15 mouse cellular contexts compared by ENCODE assay signal in the genomic region with DNA sequence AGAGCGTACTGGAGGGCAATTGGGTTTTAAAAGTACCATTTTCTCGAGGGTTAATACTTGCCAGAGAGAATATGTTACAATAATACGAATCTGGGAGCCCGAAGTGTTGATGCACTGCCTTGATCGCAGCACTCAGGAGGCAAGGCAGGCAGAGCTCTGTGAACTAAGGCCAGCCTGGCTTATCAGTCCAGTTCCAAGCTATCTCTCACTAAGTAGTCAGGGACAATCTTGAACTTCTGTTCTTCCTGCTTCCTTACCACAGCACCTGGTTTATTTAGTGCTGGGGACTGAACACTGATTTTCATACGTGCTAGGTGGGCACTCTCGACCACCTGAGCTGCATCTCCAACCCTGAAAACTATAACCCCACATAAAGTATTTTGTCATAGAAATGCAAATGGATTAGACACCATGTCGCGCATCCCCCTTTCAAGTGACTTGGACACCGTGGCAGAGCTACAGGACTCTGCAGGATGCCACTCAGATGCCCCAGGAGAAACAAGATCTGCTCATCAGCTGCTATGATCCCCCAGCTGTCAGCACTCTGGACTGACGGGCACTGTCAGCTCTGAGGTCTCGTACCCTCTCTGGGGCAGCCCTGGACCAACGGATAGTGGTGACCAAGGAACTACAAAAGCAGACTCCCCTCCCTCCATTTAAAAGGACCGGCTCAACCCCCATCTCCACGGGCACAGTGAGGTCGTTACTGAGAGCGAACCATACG.
"Had no signal": no experiment of that assay in that cellular context is flagged by ENCODE, and none has a peak within 500 bp of the region (broad histone marks: within the 10 kb centered on the region; RNA-seq: fewer than 3 reads in every experiment).

No protein-coding gene starts in this region.

- H3K36me3 ChIP-seq: limb, embryonic 12.5 days; midbrain, embryonic 13.5 days; neural tube, embryonic 15.5 days had no signal

- DNase-seq: kidney, adult 8-10 months; kidney, postnatal 25 days; layer of hippocampus, adult 9-11 months; layer of hippocampus, postnatal 36 days; lung, adult 18-20 months; right cerebral cortex, adult 18-20 months; right cerebral cortex, postnatal 25 days; spleen, adult 18-20 months; thymus, adult 18-20 months; thymus, postnatal 25 days had no signal

- H3K4me2 ChIP-seq: limb, embryonic 12.5 days; midbrain, embryonic 13.5 days; neural tube, embryonic 15.5 days had no signal

- H3K27ac ChIP-seq: limb, embryonic 12.5 days; midbrain, embryonic 13.5 days; neural tube, embryonic 15.5 days had no signal

- H3K9me3 ChIP-seq: limb, embryonic 12.5 days; midbrain, embryonic 13.5 days; neural tube, embryonic 15.5 days had no signal

- H3K9ac ChIP-seq: limb, embryonic 12.5 days; midbrain, embryonic 13.5 days; neural tube, embryonic 15.5 days had no signal

- H3K4me3 ChIP-seq: limb, embryonic 12.5 days; midbrain, embryonic 13.5 days; myocyte; neural tube, embryonic 15.5 days had no signal

- H3K27me3 ChIP-seq: limb, embryonic 12.5 days; midbrain, embryonic 13.5 days; neural tube, embryonic 15.5 days had no signal

- ATAC-seq: intestine, postnatal 0 days; midbrain, embryonic 13.5 days had no signal
